Comparison of ENCODE assay signal across 8 mouse cellular contexts in genomic region chr17:36252250-36252876, GRCm38 (mm10). TPM values are rescaled to one million over a fixed set of nuclear protein-coding genes. Genes with fewer than 3 reads are reported as not detected.
DNase-seq lines count a peak whose midpoint lies in the region; ATAC-seq and TF ChIP-seq lines count a peak whose summit lies in the region.
"Had no signal": no experiment of that assay in that cellular context is flagged by ENCODE, and none has a peak within 500 bp of the region (broad histone marks: within the 10 kb centered on the region; RNA-seq: fewer than 3 reads in every experiment).

No protein-coding gene starts in this region.

- TF ChIP-seq CTCF in midbrain, postnatal 0 days (IDR thresholded peaks at IDR 0.05): no peak

- H3K36me3 ChIP-seq in ES-E14 (ENCODE audit: control insufficient read depth, insufficient read depth, low read length, poor library complexity, severe bottlenecking): peaks cover 3% of the 10 kb centered on the region; the same call in 1 of the 2 replicates
- H3K36me3 ChIP-seq in hindbrain, embryonic 10.5 days: peaks cover 6% of the 10 kb centered on the region; the same call in 1 of the 2 replicates
- H3K36me3 ChIP-seq in liver, embryonic 12.5 days: peaks cover 10% of the 10 kb centered on the region; the same call in 1 of the 2 replicates
- H3K36me3 ChIP-seq in midbrain, postnatal 0 days (ENCODE audit: insufficient read depth, low read length): peaks cover 6% of the 10 kb centered on the region; the same call in 1 of the 2 replicates

- no peak for DNase-seq in ES-E14 (ENCODE audit: low read depth, low spot score)
- peak; percentile 43 to 50 for DNase-seq in adrenal gland, postnatal 36 days
- peak; percentile 44 for DNase-seq in hindbrain, embryonic 10.5 days (ENCODE audit: low spot score)
- no peak for DNase-seq in midbrain, postnatal 0 days (ENCODE audit: low spot score)
- no peak for DNase-seq in right cerebral cortex, postnatal 25 days
- no peak for DNase-seq in right cerebral cortex, adult 2 months (ENCODE audit: low spot score in 2 of 2)

- H3K27me3 ChIP-seq in hindbrain, embryonic 10.5 days (ENCODE audit: insufficient read depth, poor library complexity, severe bottlenecking): peaks cover 53% of the 10 kb centered on the region
- peaks cover 50% of the 10 kb centered on the region for H3K27me3 ChIP-seq in liver, embryonic 12.5 days (replicated peaks)
- 0 out of 2 replicates have a peak, but pooled peaks cover 7% of the 10 kb centered on the region for H3K27me3 ChIP-seq in midbrain, postnatal 0 days (ENCODE audit: insufficient read depth, low read length)

- no peaks in the 10 kb centered on the region for H3K9me3 ChIP-seq in ES-E14 (ENCODE audit: control insufficient read depth, insufficient read depth, low read depth, low read length)
- H3K9me3 ChIP-seq in hindbrain, embryonic 10.5 days: no peaks in the 10 kb centered on the region
- H3K9me3 ChIP-seq in liver, embryonic 12.5 days (replicated peaks): no peaks in the 10 kb centered on the region
- H3K9me3 ChIP-seq in midbrain, postnatal 0 days (ENCODE audit: low read length): no peaks in the 10 kb centered on the region

- 0 out of 2 replicates have a peak, but pooled peaks have one; percentile 44 for ATAC-seq in liver, embryonic 12.5 days
- ATAC-seq in midbrain, postnatal 0 days (ENCODE audit: low FRiP score): no peak

- peak overlapping the region in 1 of 2 experiments; percentile 17; a peak in 1 of 4 replicates for H3K4me3 ChIP-seq in ES-E14 (ENCODE audit: insufficient read depth in 1 of 2, low read depth in 1 of 2, low read length in 2 of 2, poor library complexity in 1 of 2, severe bottlenecking in 1 of 2)
- peak overlapping the region; percentile 40 for H3K4me3 ChIP-seq in hindbrain, embryonic 10.5 days
- H3K4me3 ChIP-seq in liver, embryonic 12.5 days: peak overlapping the region; percentile 11; the same call in 1 of the 2 replicates
- peak overlapping the region; percentile 17 for H3K4me3 ChIP-seq in midbrain, postnatal 0 days (ENCODE audit: low read depth, low read length)

- in situ Hi-C loops in ES-E14 (cut with MboI; ENCODE audit: low sequenced_read_pairs in 2 of 2, unreplicated experiment in 2 of 2): no loop called here

- peaks cover 0 to 4% of the 10 kb centered on the region in 2 experiments; a peak in 2 of 4 replicates for H3K4me1 ChIP-seq in ES-E14 (ENCODE audit: control insufficient read depth in 2 of 2, insufficient read depth in 2 of 2, low read length in 2 of 2, poor library complexity in 1 of 2)
- peaks cover 18% of the 10 kb centered on the region for H3K4me1 ChIP-seq in hindbrain, embryonic 10.5 days (replicated peaks)
- peaks cover 8% of the 10 kb centered on the region for H3K4me1 ChIP-seq in liver, embryonic 12.5 days
- H3K4me1 ChIP-seq in midbrain, postnatal 0 days (ENCODE audit: insufficient read depth, low read length): 0 out of 2 replicates have a peak, but pooled peaks cover 4% of the 10 kb centered on the region

- WGBS in hindbrain, embryonic 10.5 days: 12% methylated on average over 25 of the region's 25 CpGs
- WGBS in liver, embryonic 12.5 days (ENCODE audit: insufficient replicate concordance): 6% methylated on average over 25 of the region's 25 CpGs
- 15% methylated on average over 25 of the region's 25 CpGs for WGBS in midbrain, postnatal 0 days

- 0 out of 2 replicates have a peak overlapping the region, but pooled peaks have one; percentile 7 for H3K9ac ChIP-seq in ES-E14 (ENCODE audit: insufficient read depth, low read depth, low read length, poor library complexity, severe bottlenecking)
- H3K9ac ChIP-seq in liver, embryonic 12.5 days: no peak overlapping the region
- no peak overlapping the region for H3K9ac ChIP-seq in midbrain, postnatal 0 days (replicated peaks; ENCODE audit: low read length, poor library complexity, severe bottlenecking)

- H3K27ac ChIP-seq in ES-E14 (ENCODE audit: insufficient read depth, low read depth, low read length, poor library complexity, severe bottlenecking): no peak overlapping the region
- H3K27ac ChIP-seq in hindbrain, embryonic 10.5 days: no peak overlapping the region
- no peak overlapping the region for H3K27ac ChIP-seq in liver, embryonic 12.5 days
- H3K27ac ChIP-seq in midbrain, postnatal 0 days (ENCODE audit: low read depth, low read length): no peak overlapping the region

- peak overlapping the region; percentile 56 for H3K4me2 ChIP-seq in liver, embryonic 12.5 days
- peak overlapping the region; percentile 39 for H3K4me2 ChIP-seq in midbrain, postnatal 0 days (ENCODE audit: low read depth, low read length, poor library complexity, severe bottlenecking)

TF ChIP-seq in ES-E14, 5 proteins besides CTCF, POLR2A, EP300 and RAD21:
- TF ChIP-seq MAFK (IDR thresholded peaks at IDR 0.05; ENCODE audit: insufficient read depth, low read depth, low read length): no peak
- no peak for TF ChIP-seq ZNF384 (IDR thresholded peaks at IDR 0.05; ENCODE audit: low read depth, low read length)
- TF ChIP-seq ZC3H11A (IDR thresholded peaks at IDR 0.05; ENCODE audit: borderline replicate concordance, low read depth, low read length): no peak
- no peak for TF ChIP-seq HCFC1 (IDR thresholded peaks at IDR 0.05; ENCODE audit: borderline replicate concordance, insufficient read depth, low read length)

RNA-seq across cellular contexts. Expression of gene Rpp21, which starts 5.5 kb away (rescaled TPM):
- 45.2 and 47.7 TPM in 2 replicates for total RNA-seq in ES-E14 (2012; rRNA removed)
- 10 to 100 TPM; 44.0 to 49.0 TPM for total RNA-seq in adrenal gland, postnatal 36 days (2021)
- polyA plus RNA-seq in hindbrain, embryonic 10.5 days (2016; fragmentation: Nextera tagmentation; extraction: Ambion mirVana): 98.6 and 110 TPM in 2 replicates
- polyA plus RNA-seq in liver, embryonic 12.5 days (2016; fragmentation: Nextera tagmentation; extraction: Ambion mirVana): 80.6 and 89.7 TPM in 2 replicates
- total RNA-seq in midbrain, postnatal 0 days (2014; rRNA removed): 47.7 and 48.5 TPM in 2 replicates
- 169 and 187 TPM in 2 replicates for polyA plus RNA-seq in midbrain, postnatal 0 days (2015; fragmentation: Nextera tagmentation; extraction: Ambion mirVana)

RNA-seq across cellular contexts. Expression of gene Trim39, which starts 19.7 kb away (rescaled TPM):
- total RNA-seq in ES-E14 (2012; rRNA removed): 20.3 and 22.4 TPM in 2 replicates
- 10 to 100 TPM; 15.7 to 20.0 TPM for total RNA-seq in adrenal gland, postnatal 36 days (2021)
- polyA plus RNA-seq in hindbrain, embryonic 10.5 days (2016; fragmentation: Nextera tagmentation; extraction: Ambion mirVana): 21.1 and 23.8 TPM in 2 replicates
- 10.1 and 11.0 TPM in 2 replicates for polyA plus RNA-seq in liver, embryonic 12.5 days (2016; fragmentation: Nextera tagmentation; extraction: Ambion mirVana)
- 23.5 and 29.6 TPM in 2 replicates for total RNA-seq in midbrain, postnatal 0 days (2014; rRNA removed)
- 12.5 and 14.3 TPM in 2 replicates for polyA plus RNA-seq in midbrain, postnatal 0 days (2015; fragmentation: Nextera tagmentation; extraction: Ambion mirVana)

RNA-seq across cellular contexts. Expression of gene H2-M10.2, which starts 33.9 kb away (rescaled TPM):
- total RNA-seq in ES-E14 (2012; rRNA removed): not detected in 2 replicates
- total RNA-seq in adrenal gland, postnatal 36 days (2021): not detected
- polyA plus RNA-seq in hindbrain, embryonic 10.5 days (2016; fragmentation: Nextera tagmentation; extraction: Ambion mirVana): 0.20 and 0.22 TPM in 2 replicates
- not detected in 2 replicates for polyA plus RNA-seq in liver, embryonic 12.5 days (2016; fragmentation: Nextera tagmentation; extraction: Ambion mirVana)
- not detected in 2 replicates for total RNA-seq in midbrain, postnatal 0 days (2014; rRNA removed)
- polyA plus RNA-seq in midbrain, postnatal 0 days (2015; fragmentation: Nextera tagmentation; extraction: Ambion mirVana): not detected in 2 replicates
- polyA plus RNA-seq: gonadal fat pad, adult 2 months had no signal

Comparison
In these comparisons a context has a peak if more than half of its experiments do, and no peak if none do; other contexts are left out.
1. DNase-seq: peak in adrenal gland, postnatal 36 days (2 of 2) and hindbrain, embryonic 10.5 days (single experiment); none in ES-E14 (single experiment), midbrain, postnatal 0 days (single experiment), right cerebral cortex, postnatal 25 days (single experiment) and right cerebral cortex, adult 2 months (0 of 2).